Comparison of ENCODE assay signal across 19 mouse cellular contexts in the genomic region with DNA sequence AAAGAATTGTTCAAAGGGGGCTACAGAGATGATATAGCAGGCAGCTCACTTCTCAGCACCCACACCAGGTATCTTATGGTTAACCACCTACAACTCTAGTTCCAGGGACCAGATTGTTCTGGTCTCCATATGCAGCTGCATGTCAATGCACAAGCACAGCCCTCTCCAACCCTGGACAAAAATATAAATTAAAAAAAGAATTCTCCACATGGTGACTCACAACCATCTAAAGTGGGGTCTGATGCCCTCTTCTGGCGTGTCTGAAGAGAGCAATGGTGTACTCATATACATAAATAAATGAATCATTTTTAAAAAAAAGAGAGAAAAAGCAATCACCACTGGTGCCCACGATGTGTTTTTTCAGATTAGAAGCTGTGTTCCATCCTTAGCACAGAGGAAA. TPM values are rescaled to one million over a fixed set of nuclear protein-coding genes. Genes with fewer than 3 reads are reported as not detected.
A peak's percentile ranks its signal among the peaks of the same experiment; 100 is the strongest.
DNase-seq lines count a peak whose midpoint lies in the region; TF ChIP-seq lines count a peak whose summit lies in the region.
"Had no signal": no experiment of that assay in that cellular context is flagged by ENCODE, and none has a peak within 500 bp of the region (broad histone marks: within the 10 kb centered on the region; RNA-seq: fewer than 3 reads in every experiment).

No protein-coding gene starts in this region.

- no peaks in the 10 kb centered on the region for H3K27me3 ChIP-seq in heart, adult 2 months (ENCODE audit: control insufficient read depth, insufficient read depth, low read length)

- TF ChIP-seq EP300 in heart, adult 2 months (IDR thresholded peaks at IDR 0.05; ENCODE audit: insufficient read depth, low read depth, low read length) = no peak

- peaks cover 4% of the 10 kb centered on the region; the same call in 1 of the 2 replicates for H3K36me3 ChIP-seq in heart, adult 2 months (ENCODE audit: control insufficient read depth, insufficient read depth, low read length)

- TF ChIP-seq POLR2A in heart, adult 2 months (IDR thresholded peaks at IDR 0.05; ENCODE audit: insufficient read depth, low read depth, low read length) = no peak

- H3K4me3 ChIP-seq in heart, adult 2 months = no peak overlapping the region
- H3K4me3 ChIP-seq in left cerebral cortex, adult 2 months = no peak overlapping the region
- H3K4me3 ChIP-seq: embryonic facial prominence, embryonic 10.5 days; erythroblast, embryonic 14.5 days; midbrain, embryonic 10.5 days had no signal

- no peak overlapping the region for H3K27ac ChIP-seq in heart, adult 2 months
- peak overlapping the region; percentile 13; the same call in 1 of the 2 replicates for H3K27ac ChIP-seq in left cerebral cortex, adult 2 months
- H3K27ac ChIP-seq: embryonic facial prominence, embryonic 10.5 days; midbrain, embryonic 10.5 days had no signal

- DNase-seq in heart, adult 2 months = no peak
- DNase-seq in heart, adult 11 months = no peak
- DNase-seq in left cerebral cortex, adult 2 months (ENCODE audit: extremely low spot score in 1 of 2, low spot score in 2 of 2) = no peak
- DNase-seq in left cerebral cortex, adult 8-10 months (ENCODE audit: low spot score in 2 of 2) = no peak
- DNase-seq in 3T3-L1 (ENCODE audit: low read depth, low spot score) = peak; percentile 66
- DNase-seq in NIH3T3 (ENCODE audit: low read depth) = peak; percentile 72
- no peak for DNase-seq in adrenal gland, postnatal 25 days
- DNase-seq in ovary, postnatal 10 days (ENCODE audit: low spot score) = no peak
- DNase-seq: cerebellum, adult 11-12 months; cerebellum, postnatal 36 days; forebrain, postnatal 0 days; kidney, adult 9 months; left cerebral cortex, postnatal 4 days; lung, postnatal 10 days; right cerebral cortex, postnatal 25 days; thymus, adult 2 months had no signal

- peak; percentile 56 for TF ChIP-seq CTCF in heart, adult 2 months (IDR thresholded peaks at IDR 0.05)
- peak; percentile 47 for TF ChIP-seq CTCF in left cerebral cortex, adult 2 months (IDR thresholded peaks at IDR 0.05)

- no peaks in the 10 kb centered on the region for H3K4me1 ChIP-seq in heart, adult 2 months (ENCODE audit: control insufficient read depth, insufficient read depth, low read length)
- H3K4me1 ChIP-seq: embryonic facial prominence, embryonic 10.5 days; midbrain, embryonic 10.5 days had no signal

- H3K79me2 ChIP-seq in heart, adult 2 months (replicated peaks; ENCODE audit: control insufficient read depth, insufficient read depth, low read length) = no peaks in the 10 kb centered on the region

- intact Hi-C loops in heart, adult 2 months (cut with DNase I) = no loop called here
- intact Hi-C loops in left cerebral cortex, adult 2 months (cut with DNase I) = no loop called here

- no peak overlapping the region for H3K9ac ChIP-seq in heart, adult 2 months (ENCODE audit: low read depth, low read length)
- H3K9ac ChIP-seq: forebrain, postnatal 0 days had no signal

- WGBS in heart, adult 2 months = 78% methylated on average over 2 of the region's 2 CpGs

RNA-seq across cellular contexts. Expression of a gene that starts 15.0 kb away (rescaled TPM):
- total RNA-seq in heart, adult 2 months (2021) = under 1 TPM; 0.76 to 0.96 TPM
- polyA plus RNA-seq in heart, adult 2 months (2012; rRNA removed) = 0.35 and 0.38 TPM in 2 replicates
- 1 to 10 TPM; 1.5 to 4.4 TPM for total RNA-seq in left cerebral cortex, adult 2 months (2021)
- total RNA-seq in left cerebral cortex, adult 8-10 months (2022) = 1 to 10 TPM; 2.3 to 4.0 (median 2.7) TPM
- total RNA-seq in adrenal gland, postnatal 25 days (2021) = 2.6 and 3.4 TPM in 2 replicates

RNA-seq across cellular contexts. Expression of a gene that starts 30.4 kb away (rescaled TPM):
- 10 to 100 TPM; 16.6 to 18.6 TPM for total RNA-seq in heart, adult 2 months (2021)
- polyA plus RNA-seq in heart, adult 2 months (2012; rRNA removed) = 4.9 and 10.2 TPM in 2 replicates
- 10 to 100 TPM; 32.5 to 34.5 TPM for total RNA-seq in left cerebral cortex, adult 2 months (2021)
- total RNA-seq in left cerebral cortex, adult 8-10 months (2022) = 10 to 100 TPM; 26.7 to 32.3 (median 29.8) TPM
- 43.5 and 43.6 TPM in 2 replicates for total RNA-seq in adrenal gland, postnatal 25 days (2021)

Comparison
In these comparisons a context has a peak if more than half of its experiments do, and no peak if none do; other contexts are left out.
1. DNase-seq: peak in 3T3-L1 (single experiment) and NIH3T3 (single experiment); none in heart, adult 2 months (0 of 2), heart, adult 11 months (single experiment), left cerebral cortex, adult 2 months (0 of 2), left cerebral cortex, adult 8-10 months (0 of 2), adrenal gland, postnatal 25 days (single experiment) and ovary, postnatal 10 days (single experiment).